Mouse (Mus musculus): ENCODE measurements at regions not wholly inside any gene's neighbourhood (a gene's known extent, or its start where the extent isn't known, plus 50 kb on each side); places are given as distances from the start of the nearest gene placed in this dataset.
A peak's percentile ranks its signal among the peaks of the same experiment; 100 is the strongest.

DNA sequence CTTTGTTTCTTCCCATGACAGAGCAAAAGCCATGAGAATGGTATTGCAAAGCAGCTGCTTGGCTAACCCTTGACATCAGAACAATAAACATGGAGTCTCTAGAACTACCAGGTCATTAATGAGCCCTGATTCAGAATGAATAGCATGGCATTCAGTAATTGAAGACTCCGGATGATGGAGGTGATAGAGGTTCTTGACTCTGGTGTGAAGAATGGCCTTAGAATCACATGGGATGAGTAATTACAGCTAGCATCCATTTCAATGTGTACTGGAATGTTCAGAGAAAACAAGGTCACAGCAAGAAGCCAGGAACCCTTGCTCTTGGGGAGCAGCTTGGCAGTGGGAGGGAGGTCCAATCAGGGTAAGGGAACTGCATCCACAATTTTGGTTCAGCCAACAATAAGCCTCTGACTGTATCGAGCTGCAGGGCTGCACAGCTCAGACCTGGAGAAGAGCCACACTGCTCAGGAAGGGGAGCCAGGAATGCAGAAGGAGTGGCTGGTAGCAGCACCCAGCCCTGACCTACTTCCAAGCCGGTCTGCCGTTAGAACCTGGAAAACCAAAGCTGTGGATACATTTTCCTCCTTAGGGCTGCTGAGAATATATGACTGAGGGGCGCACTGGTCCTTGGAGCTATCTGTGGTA is 275.1 kb downstream of the Maf start:
- no peak for ATAC-seq (replicated peaks; ENCODE audit: poor library complexity, severe bottlenecking)

DNA sequence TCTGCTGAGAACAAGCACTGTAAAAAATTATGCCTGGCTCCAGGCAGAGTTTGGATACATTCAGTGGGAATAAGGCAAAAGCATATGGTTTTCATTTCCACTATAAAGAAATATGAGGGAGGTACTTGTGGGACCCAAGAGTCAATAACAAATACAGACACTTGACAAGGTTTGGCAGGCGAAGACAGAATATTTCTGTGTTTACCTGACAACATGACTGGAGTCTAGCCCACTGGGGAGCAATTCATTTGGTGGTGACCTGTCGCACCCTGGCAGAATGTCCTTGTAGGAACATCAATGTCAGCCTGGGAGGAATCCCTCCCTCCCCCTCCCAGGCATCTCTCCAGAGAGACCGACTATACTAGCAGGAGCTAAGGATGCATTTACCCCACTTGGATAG is 276.8 kb downstream of the Maf start:
- ATAC-seq (replicated peaks; ENCODE audit: poor library complexity, severe bottlenecking) = no peak

- peak; percentile 40 for ATAC-seq (replicated peaks; ENCODE audit: poor library complexity, severe bottlenecking)
These were observed 278.2 kb downstream of the Maf start for GRCm38 (mm10) chr8:115429291-115429883.

DNA sequence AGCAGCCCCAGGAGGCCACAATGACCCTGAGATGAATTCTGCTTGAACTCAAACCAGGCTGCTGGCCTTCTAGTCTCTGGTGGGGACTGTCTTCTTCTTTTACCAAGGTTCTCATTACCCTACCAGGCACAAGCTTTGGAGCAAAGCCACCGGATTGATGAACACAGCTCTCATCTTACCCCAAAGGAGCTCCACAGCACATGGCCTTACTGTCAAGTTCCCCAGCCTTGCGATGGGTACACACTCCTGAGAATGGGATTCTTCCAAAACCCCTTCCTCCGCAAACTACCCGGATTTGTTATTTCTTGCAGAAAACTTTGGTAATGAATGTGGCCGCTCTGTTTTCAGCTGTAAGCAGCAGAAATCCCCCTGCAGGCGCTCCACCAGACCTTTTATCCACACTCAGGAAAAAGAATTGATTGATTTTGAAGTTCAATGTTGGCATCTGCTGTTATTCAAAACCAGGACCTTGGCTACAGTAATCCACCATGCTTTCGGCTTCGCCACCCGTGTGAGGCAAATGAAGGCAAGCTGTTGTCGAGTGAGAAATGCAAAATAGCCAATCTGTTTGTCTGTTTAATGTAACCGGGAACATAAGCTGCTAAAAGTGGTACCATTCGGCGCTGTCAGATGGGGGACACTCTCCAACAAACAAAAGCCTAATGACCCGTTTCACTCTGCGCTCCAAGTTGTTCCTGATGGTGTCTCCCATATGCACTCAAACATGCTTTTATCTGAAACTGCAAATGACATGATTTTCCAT is 278.9 kb downstream of the Maf start:
- ATAC-seq (replicated peaks; ENCODE audit: poor library complexity, severe bottlenecking) = no peak

GRCm38 (mm10) chr8:115428022-115428421 is 279.6 kb downstream of the Maf start:
- ATAC-seq (replicated peaks; ENCODE audit: poor library complexity, severe bottlenecking) = peak; percentile 70

GRCm38 (mm10) chr8:115427490-115427889 is 280.1 kb downstream of the Maf start:
- peak; percentile 37 for ATAC-seq (replicated peaks; ENCODE audit: poor library complexity, severe bottlenecking)

DNA sequence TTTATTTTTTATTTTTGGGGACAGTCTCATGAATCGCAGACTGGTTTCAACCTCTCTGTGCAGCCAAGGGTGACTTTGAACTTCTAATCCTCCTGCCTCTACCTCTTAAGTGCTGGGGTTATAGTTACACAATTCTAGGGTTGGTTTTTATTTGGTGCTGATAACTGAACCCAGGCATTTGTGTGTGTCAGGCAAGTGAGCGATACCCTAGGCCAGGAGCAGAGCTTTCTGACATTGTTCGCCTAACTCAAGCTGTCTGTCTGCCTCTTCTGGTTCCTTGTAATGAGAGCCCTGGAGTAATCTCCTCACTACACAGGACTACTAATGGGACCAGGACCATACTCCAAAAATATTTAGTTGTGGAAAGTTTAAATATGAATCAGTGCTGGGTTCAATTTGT is 281.1 kb downstream of the Maf start:
- ATAC-seq (replicated peaks; ENCODE audit: poor library complexity, severe bottlenecking) = no peak

- ATAC-seq (replicated peaks; ENCODE audit: poor library complexity, severe bottlenecking) = no peak
These were observed 282.2 kb downstream of the Maf start for GRCm38 (mm10) chr8:115425360-115425759.

- ATAC-seq (replicated peaks; ENCODE audit: poor library complexity, severe bottlenecking) = peak; percentile 47
These were observed 283.9 kb downstream of the Maf start for GRCm38 (mm10) chr8:115423682-115424081.

- ATAC-seq (replicated peaks; ENCODE audit: poor library complexity, severe bottlenecking) = peak; percentile 71
These were observed 284.5 kb downstream of the Maf start for GRCm38 (mm10) chr8:115423056-115423455.

GRCm38 (mm10) chr8:115420536-115420935 is 287.1 kb downstream of the Maf start:
- peak; percentile 14 for ATAC-seq (replicated peaks; ENCODE audit: poor library complexity, severe bottlenecking)

DNA sequence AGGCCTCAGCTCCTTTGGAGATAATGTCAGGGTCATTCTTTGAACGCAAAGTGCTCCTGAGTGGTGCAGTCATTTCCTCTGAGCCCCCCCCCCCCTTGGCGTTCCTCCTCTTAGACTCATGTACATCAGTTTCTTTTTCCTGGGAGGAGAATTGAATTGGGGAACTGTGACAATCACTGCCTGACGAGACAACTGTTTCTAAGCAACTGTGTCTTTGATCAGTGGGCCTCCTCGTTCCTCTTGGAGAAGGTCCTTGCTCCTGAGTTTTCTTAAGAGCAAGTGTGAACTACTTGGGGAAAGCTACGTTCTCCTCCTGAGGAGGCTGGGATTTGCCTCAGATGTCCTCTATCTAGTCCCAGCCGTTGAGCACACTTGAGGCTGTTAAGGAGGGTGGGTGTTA is 287.5 kb downstream of the Maf start:
- peak; percentile 33 for ATAC-seq (replicated peaks; ENCODE audit: poor library complexity, severe bottlenecking)

- ATAC-seq (replicated peaks; ENCODE audit: poor library complexity, severe bottlenecking) = no peak
These were observed 289.5 kb downstream of the Maf start for GRCm38 (mm10) chr8:115418056-115418455.

- peak; percentile 97 for ATAC-seq (replicated peaks; ENCODE audit: poor library complexity, severe bottlenecking)
These were observed 293.5 kb downstream of the Maf start for GRCm38 (mm10) chr8:115414061-115414473.

GRCm38 (mm10) chr8:115411756-115412155 is 295.8 kb downstream of the Maf start:
- no peak for ATAC-seq (replicated peaks; ENCODE audit: poor library complexity, severe bottlenecking)

GRCm38 (mm10) chr8:115411061-115411460 is 296.5 kb downstream of the Maf start:
- no peak for ATAC-seq (replicated peaks; ENCODE audit: poor library complexity, severe bottlenecking)

GRCm38 (mm10) chr8:115410191-115410590 is 297.4 kb downstream of the Maf start:
- no peak for ATAC-seq (replicated peaks; ENCODE audit: poor library complexity, severe bottlenecking)

- peak; percentile 92 for ATAC-seq (replicated peaks; ENCODE audit: poor library complexity, severe bottlenecking)
These were observed 300.1 kb downstream of the Maf start for GRCm38 (mm10) chr8:115407535-115407934.

- no peak for ATAC-seq (replicated peaks; ENCODE audit: poor library complexity, severe bottlenecking)
These were observed 304.0 kb downstream of the Maf start for GRCm38 (mm10) chr8:115403601-115404000.

DNA sequence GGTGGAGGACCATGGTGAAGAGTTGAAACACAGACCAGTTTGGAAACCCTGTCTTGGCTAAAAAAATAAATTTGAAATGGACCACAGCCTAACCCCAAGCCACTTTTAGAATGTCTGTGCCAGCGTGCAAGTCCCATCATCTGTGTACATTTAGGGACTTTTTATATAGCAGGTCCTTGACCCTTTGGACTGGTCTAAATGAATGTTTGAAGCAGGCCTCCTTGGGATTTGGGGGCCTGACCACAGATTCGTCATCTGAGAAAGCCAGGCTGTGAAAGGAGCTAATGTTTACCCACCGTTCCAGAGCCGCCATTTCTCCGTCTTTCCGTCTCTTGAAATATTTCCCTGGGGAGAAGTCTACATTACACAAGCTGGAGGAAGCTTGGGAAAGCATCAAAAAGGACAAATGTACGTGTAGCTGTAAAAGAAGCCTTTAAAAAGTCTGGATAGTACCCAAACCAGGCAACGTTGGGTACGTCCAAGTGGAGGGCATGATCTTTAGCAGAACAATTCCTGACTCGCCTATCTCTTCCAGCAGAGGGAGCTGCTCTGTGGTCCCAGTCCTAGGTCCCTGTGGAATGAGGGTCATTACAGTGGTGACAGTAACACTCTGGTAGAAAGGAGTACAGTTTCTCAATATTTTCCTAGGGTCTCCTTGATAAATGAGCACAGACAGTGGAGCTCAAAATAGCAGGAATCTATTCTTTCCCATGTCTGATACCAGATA is 305.0 kb downstream of the Maf start:
- ATAC-seq (replicated peaks; ENCODE audit: poor library complexity, severe bottlenecking) = no peak; the same call in 1 of the 2 replicates
